Mouse (Mus musculus) ovary, adult 2 months (tissue): Measurements from ENCODE around the gene Msh3. TPM values are rescaled to one million over a fixed set of nuclear protein-coding genes. Genes with fewer than 3 reads are reported as not detected.

ENCODE experiments used
- polyA plus RNA-seq: library from polyadenylated mRNA; depleted of rRNA; stranded (reverse); fragments of >200 nt; gene quantifications from 2 replicates; pipeline ENCODE4 v1.2.3, GENCODE M21; 2012; rRNA removed

The Msh3 gene
- 5.1 and 8.5 TPM in 2 replicates for polyA plus RNA-seq

DNA sequence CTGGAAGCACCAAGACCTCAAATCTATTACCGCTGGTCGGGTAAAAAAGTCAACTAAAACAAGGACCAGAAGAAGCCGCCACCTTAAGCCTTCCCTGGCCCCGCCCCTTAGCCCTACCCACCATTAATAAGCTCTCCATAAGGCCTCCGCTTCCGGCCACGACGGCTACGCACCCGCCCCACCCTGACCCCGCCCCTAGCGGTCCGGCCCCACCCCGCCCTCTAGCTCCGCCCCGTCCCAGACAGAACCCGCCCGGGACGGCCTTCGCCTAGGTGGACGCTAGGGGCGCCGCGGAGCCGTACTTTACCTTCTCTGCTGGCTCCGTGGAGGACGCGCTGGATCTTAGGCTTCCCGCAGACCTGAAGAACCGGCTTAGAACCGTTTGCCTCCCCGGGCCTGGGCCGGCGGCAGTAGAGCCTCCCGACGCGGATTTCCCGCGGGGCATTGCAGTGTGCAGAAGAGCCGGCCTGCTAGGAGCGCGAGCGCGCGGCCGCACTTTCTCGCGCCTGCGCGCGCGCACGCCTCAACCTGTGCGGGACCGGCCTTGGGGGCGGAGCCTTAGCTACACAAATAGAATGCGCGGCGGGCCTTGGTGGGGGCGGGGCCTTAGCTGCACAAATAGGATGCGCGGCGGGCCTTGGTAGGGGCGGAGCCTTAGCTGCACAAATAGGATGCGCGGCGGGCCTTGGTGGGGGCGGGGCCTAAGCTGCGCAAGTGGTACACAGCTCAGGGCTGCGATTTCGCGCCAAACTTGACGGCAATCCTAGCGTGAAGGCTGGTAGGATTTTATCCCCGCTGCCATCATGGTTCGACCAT is at the start of gene Msh3, which contains the start of gene Dhfr:
Msh3 (minus strand) TSS at position 548 of the 816 bp plus-strand sequence.
Dhfr (plus strand) TSS at position 271 of the 816 bp plus-strand sequence.

DNA sequence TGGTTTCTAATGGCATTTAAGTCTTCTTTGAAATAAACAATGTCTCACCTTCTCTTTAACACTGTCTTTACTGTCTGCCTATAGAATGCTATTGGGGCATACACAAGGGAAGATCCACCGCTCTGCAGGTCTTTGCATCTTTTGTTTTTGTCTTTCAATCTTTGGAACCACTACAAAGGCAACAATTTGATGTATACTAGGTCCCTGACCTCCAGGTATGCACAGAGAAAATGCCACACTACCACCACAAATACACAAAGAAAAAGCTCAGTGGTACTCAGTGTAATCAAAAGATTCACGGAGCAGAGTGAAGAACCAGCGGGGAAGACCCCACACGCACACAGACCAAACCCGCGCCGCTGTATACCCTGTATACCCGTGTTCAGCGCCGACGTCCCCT is 49.1 kb downstream of the Msh3 start, which contains the start of gene Gm20379:
Gm20379 (plus strand) TSS at position 301 of the 400 bp plus-strand sequence.

Other genes with a start within 250 kb of the Msh3 start
- 0.92 and 1.6 TPM in 2 replicates for gene Rasgrf2, start 223.3 kb downstream of the Msh3 start, polyA plus RNA-seq
- gene Gm20379, start 49.0 kb downstream of the Msh3 start, polyA plus RNA-seq, result not detected in 2 replicates
- gene Dhfr, start 277 bp downstream of the Msh3 start, polyA plus RNA-seq, result 1.1 and 1.6 TPM in 2 replicates
- gene Ankrd34b, start 70.9 kb upstream of the Msh3 start, polyA plus RNA-seq, result not detected in 2 replicates
- 2.7 and 3.5 TPM in 2 replicates for gene Fam151b, start 129.0 kb upstream of the Msh3 start, polyA plus RNA-seq
- gene Zfyve16, start 175.9 kb upstream of the Msh3 start, polyA plus RNA-seq, result 3.3 and 3.5 TPM in 2 replicates
- gene Spz1, start 221.2 kb upstream of the Msh3 start, polyA plus RNA-seq, result not detected in 2 replicates